Mouse (Mus musculus): Measurements from ENCODE around the gene Atp5g3. TPM values are rescaled to one million over a fixed set of nuclear protein-coding genes. Genes with fewer than 3 reads are reported as not detected.

Gene Atp5g3
- polyA plus RNA-seq (2015; fragmentation: Nextera tagmentation; extraction: Ambion mirVana) = 975 and 989 TPM in 2 replicates

GRCm38 (mm10) chr2:73911175-73911700, at the start of gene Atp5g3:
Gene Atp5g3, minus strand, starts transcription at chr2:73911326.
- peak; percentile 97 for ATAC-seq
- Histone ChIP-seq H3K36me3 (ENCODE audit: poor library complexity, severe bottlenecking) (peaks cover 30% of the 10 kb centered on the region), H3K4me2 (peak within 1 kb of the TSS; percentile 91), H3K4me3 (peak within 1 kb of the TSS; percentile 94), H3K27ac (peak within 1 kb of the TSS; percentile 83), H3K9me3 (replicated peaks) (no peaks in the 10 kb centered on the region), H3K27me3 (no peaks in the 10 kb centered on the region), H3K4me1 (peaks cover 18% of the 10 kb centered on the region), H3K9ac (peak within 1 kb of the TSS; percentile 99)
- WGBS = under 1% methylated on average over 38 of the region's 38 CpGs

- Histone ChIP-seq H3K4me1 (peaks cover 5% of the 10 kb centered on the region), H3K27me3 (no peaks in the 10 kb centered on the region), H3K27ac (no peak overlapping the region), H3K4me2 (no peak overlapping the region), H3K4me3 (no peak overlapping the region), H3K9ac (no peak overlapping the region), H3K36me3 (ENCODE audit: poor library complexity, severe bottlenecking) (no peaks in the 10 kb centered on the region), H3K9me3 (replicated peaks) (no peaks in the 10 kb centered on the region)
- no peak for ATAC-seq
- WGBS = 49% methylated on average over 6 of the region's 6 CpGs
Observed at GRCm38 (mm10) chr2:73958342-73958741, 47.2 kb upstream of the Atp5g3 start.

DNA sequence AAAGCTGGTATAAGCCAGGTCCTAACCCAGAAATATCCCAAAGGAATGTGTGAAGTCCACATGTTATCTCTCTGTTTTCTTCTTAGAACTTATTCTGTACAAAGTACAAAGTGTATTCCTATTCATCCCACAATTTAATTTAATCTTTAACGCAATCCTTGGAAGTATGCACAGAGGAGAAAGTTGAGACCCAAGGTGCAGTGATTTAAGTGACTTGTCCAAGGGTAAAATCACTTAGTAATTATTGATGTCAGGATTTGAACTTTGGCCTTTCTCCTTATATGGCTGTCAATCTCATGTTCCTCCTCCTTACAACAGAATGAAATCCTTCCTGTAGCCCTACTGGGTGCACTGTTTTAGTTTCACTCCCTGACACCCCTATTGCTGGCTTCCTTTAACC, 42.5 kb upstream of the Atp5g3 start:
- Histone ChIP-seq H3K27me3 (no peaks in the 10 kb centered on the region), H3K4me2 (no peak overlapping the region), H3K4me1 (peaks cover 18% of the 10 kb centered on the region), H3K4me3 (no peak overlapping the region), H3K9ac (no peak overlapping the region), H3K9me3 (replicated peaks) (no peaks in the 10 kb centered on the region), H3K36me3 (ENCODE audit: poor library complexity, severe bottlenecking) (no peaks in the 10 kb centered on the region), H3K27ac (no peak overlapping the region)
- WGBS = 89% methylated on average over 1 of the region's 1 CpGs
- ATAC-seq = no peak

DNA sequence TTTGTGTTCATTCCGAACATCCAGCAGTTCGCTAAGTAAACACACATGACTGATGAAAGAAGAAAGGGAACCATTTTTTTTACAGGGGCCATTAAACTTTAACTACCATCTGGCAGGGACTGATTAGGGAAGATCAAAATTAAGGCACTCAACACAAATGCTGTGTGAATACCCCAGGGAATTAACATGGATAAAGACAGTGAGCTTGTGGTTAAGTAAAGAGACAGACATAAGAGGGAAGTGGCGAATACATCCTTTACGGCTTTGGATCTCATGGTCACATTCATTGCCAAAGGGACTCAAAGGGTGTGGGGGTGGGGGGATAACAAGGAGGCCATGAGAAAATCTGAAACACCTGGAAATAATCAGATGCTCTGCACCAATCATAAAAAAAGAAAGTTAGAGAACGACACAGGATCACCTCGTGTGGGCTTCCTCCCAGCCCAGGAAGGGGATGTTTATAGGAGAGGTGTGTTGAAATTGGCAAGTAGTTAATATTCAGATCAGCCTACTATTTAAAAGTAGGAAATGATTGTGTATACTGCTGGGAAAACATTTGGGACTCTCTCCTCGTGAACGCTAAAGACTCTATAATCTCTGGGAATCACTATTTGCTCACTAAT, 41.6 kb upstream of the Atp5g3 start:
- no peaks in the 10 kb centered on the region for H3K9me3 ChIP-seq (replicated peaks)
- no peaks in the 10 kb centered on the region for H3K27me3 ChIP-seq
- no peak overlapping the region for H3K27ac ChIP-seq
- H3K9ac ChIP-seq = no peak overlapping the region
- H3K36me3 ChIP-seq (ENCODE audit: poor library complexity, severe bottlenecking) = no peaks in the 10 kb centered on the region
- no peak overlapping the region for H3K4me2 ChIP-seq
- no peak for ATAC-seq
- WGBS = 48% methylated on average over 8 of the region's 8 CpGs
- H3K4me1 ChIP-seq = peaks cover 13% of the 10 kb centered on the region; the same call in 1 of the 2 replicates
- no peak overlapping the region for H3K4me3 ChIP-seq

DNA sequence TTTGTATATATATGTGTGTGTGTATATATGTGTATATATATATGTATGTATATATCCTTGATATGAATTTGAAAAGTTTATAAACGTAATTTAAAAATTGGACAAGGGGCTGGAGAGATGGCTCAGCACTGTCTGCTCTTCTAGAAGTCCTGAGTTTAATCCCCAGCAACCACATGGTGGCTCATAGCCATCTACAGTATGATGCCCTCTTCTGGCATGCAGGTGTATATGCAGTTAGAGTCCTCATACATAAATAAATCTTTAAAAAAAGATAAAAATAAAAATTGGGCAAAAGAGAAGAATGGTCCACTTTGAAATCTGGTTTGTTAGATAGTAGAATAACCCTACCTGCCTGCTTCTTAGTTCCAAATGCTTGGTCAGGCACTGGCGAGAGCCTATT, 36.2 kb upstream of the Atp5g3 start:
- no peak overlapping the region for H3K27ac ChIP-seq
- 91% methylated on average over 2 of the region's 2 CpGs for WGBS

GRCm38 (mm10) chr2:73943735-73944134, 32.6 kb upstream of the Atp5g3 start:
- H3K27me3 ChIP-seq = no peaks in the 10 kb centered on the region
- H3K4me3 ChIP-seq = no peak overlapping the region
- no peak overlapping the region for H3K4me2 ChIP-seq
- WGBS = 89% methylated on average over 8 of the region's 8 CpGs
- no peak overlapping the region for H3K9ac ChIP-seq
- H3K36me3 ChIP-seq (ENCODE audit: poor library complexity, severe bottlenecking) = no peaks in the 10 kb centered on the region
- H3K4me1 ChIP-seq = peaks cover 5% of the 10 kb centered on the region; the same call in 1 of the 2 replicates
- ATAC-seq = no peak
- no peak overlapping the region for H3K27ac ChIP-seq
- no peaks in the 10 kb centered on the region for H3K9me3 ChIP-seq (replicated peaks)

More for the DNA sequence above, 36.2 kb upstream of the Atp5g3 start:
- no peak overlapping the region for H3K9ac ChIP-seq
- H3K4me3 ChIP-seq = no peak overlapping the region
- H3K9me3 ChIP-seq (replicated peaks) = no peaks in the 10 kb centered on the region
- no peaks in the 10 kb centered on the region for H3K27me3 ChIP-seq
- peaks cover 5% of the 10 kb centered on the region; the same call in 1 of the 2 replicates for H3K4me1 ChIP-seq
- ATAC-seq = no peak
- H3K4me2 ChIP-seq = no peak overlapping the region
- no peaks in the 10 kb centered on the region for H3K36me3 ChIP-seq (ENCODE audit: poor library complexity, severe bottlenecking)

GRCm38 (mm10) chr2:73942844-73943243, 31.7 kb upstream of the Atp5g3 start:
- WGBS = 85% methylated on average over 3 of the region's 3 CpGs
- Histone ChIP-seq H3K4me2 (no peak overlapping the region), H3K4me3 (no peak overlapping the region), H3K27ac (no peak overlapping the region), H3K36me3 (ENCODE audit: poor library complexity, severe bottlenecking) (no peaks in the 10 kb centered on the region), H3K27me3 (no peaks in the 10 kb centered on the region), H3K4me1 (peaks cover 5% of the 10 kb centered on the region; the same call in 1 of the 2 replicates), H3K9ac (no peak overlapping the region), H3K9me3 (replicated peaks) (no peaks in the 10 kb centered on the region)
- no peak for ATAC-seq

DNA sequence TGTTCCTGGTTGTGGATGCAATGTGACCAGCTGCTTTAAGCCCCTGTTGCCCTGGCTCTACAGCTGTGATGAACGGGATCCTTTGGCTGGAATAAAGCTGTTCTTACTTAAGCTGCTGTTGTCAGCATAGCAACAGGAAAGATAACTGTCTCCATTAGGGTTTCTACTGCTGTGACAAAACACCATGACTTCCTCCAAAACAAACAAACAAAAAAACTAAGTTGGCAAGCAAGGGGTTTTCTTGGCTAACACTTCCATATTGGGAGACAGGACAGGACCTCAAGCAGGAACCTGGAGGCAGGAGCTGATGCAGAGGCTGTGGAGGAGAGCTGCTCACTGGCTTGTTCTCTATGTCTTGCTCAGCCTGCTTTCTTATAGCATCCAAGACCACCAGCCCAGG, 30.2 kb upstream of the Atp5g3 start:
- Histone ChIP-seq H3K4me1 (peaks cover 5% of the 10 kb centered on the region; the same call in 1 of the 2 replicates), H3K9me3 (replicated peaks) (no peaks in the 10 kb centered on the region), H3K36me3 (ENCODE audit: poor library complexity, severe bottlenecking) (no peaks in the 10 kb centered on the region), H3K4me2 (no peak overlapping the region), H3K4me3 (no peak overlapping the region), H3K27ac (no peak overlapping the region), H3K9ac (no peak overlapping the region), H3K27me3 (no peaks in the 10 kb centered on the region)
- WGBS = 23% methylated on average over 1 of the region's 1 CpGs
- no peak for ATAC-seq

GRCm38 (mm10) chr2:73940471-73940870, 29.3 kb upstream of the Atp5g3 start:
- Histone ChIP-seq H3K4me2 (no peak overlapping the region), H3K36me3 (ENCODE audit: poor library complexity, severe bottlenecking) (no peaks in the 10 kb centered on the region), H3K4me3 (no peak overlapping the region), H3K27ac (no peak overlapping the region), H3K27me3 (no peaks in the 10 kb centered on the region), H3K9me3 (replicated peaks) (no peaks in the 10 kb centered on the region; the same call in 1 of the 2 replicates), H3K4me1 (peaks cover 5% of the 10 kb centered on the region; the same call in 1 of the 2 replicates), H3K9ac (no peak overlapping the region)
- WGBS = 76% methylated on average over 7 of the region's 7 CpGs
- ATAC-seq = no peak

DNA sequence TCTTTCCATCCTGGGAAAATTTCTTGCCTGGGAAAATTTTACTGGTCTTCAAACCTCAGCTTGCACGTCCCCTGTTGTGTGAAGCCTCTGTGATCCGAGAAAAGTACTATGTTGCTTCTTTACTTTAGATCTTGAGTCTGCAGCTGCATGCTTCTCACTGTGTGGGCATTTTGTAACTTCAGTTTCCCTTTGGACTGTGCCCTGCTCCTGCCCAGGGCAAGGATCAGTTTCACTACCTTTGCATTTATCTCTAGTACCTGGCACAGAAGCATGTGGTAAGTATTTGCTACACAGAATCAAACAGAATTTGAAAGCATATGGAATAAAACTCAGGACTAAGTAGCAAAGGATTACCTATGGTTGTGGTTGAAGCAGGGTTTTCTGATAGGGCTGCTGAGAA, 27.8 kb upstream of the Atp5g3 start:
- no peaks in the 10 kb centered on the region for H3K27me3 ChIP-seq
- H3K4me1 ChIP-seq = peaks cover 5% of the 10 kb centered on the region; the same call in 1 of the 2 replicates
- 82% methylated on average over 2 of the region's 2 CpGs for WGBS
- no peaks in the 10 kb centered on the region for H3K36me3 ChIP-seq (ENCODE audit: poor library complexity, severe bottlenecking)
- ATAC-seq = no peak
- H3K9ac ChIP-seq = no peak overlapping the region
- no peak overlapping the region for H3K4me2 ChIP-seq
- H3K27ac ChIP-seq = no peak overlapping the region
- no peaks in the 10 kb centered on the region; the same call in 1 of the 2 replicates for H3K9me3 ChIP-seq (replicated peaks)
- no peak overlapping the region for H3K4me3 ChIP-seq

DNA sequence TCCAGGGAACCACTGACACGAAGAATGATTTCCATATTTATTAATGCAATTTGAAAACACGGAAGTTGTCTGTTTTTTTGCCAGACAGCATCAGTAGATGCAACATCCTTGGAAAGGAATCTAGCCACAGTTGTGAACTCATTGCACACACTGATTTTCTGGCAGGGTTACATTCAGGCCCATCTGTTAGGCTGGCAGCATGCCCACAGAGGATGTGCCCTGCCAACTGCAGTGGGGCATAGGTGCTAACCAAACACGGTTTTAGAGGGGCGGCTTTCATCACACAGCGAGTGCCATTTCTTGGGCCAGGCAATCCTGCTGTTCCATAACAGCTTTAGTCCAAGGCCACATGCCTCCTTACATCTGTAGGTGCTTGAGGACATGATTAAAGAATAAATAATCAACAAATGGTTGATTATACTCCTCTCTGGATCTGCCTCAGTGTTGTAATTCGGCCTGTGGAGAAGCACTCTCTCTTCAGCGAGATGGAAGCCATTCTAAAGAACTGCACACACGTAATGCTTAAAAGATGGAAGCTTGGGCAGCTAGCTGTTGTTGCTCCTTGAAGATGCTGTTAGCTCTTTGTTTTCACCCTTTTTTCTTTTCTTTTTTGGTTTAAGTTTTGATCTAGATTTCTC, 21.7 kb upstream of the Atp5g3 start:
- Histone ChIP-seq H3K27ac (peak overlapping the region; percentile 8; the same call in 1 of the 2 replicates), H3K4me2 (no peak overlapping the region), H3K4me3 (no peak overlapping the region), H3K27me3 (0 out of 2 replicates have a peak, but pooled peaks cover 3% of the 10 kb centered on the region), H3K9ac (no peak overlapping the region), H3K4me1 (peaks cover 14% of the 10 kb centered on the region), H3K36me3 (ENCODE audit: poor library complexity, severe bottlenecking) (no peaks in the 10 kb centered on the region), H3K9me3 (replicated peaks) (peaks cover 6% of the 10 kb centered on the region; the same call in 1 of the 2 replicates)
- 55% methylated on average over 8 of the region's 8 CpGs for WGBS
- ATAC-seq = peak; percentile 80

DNA sequence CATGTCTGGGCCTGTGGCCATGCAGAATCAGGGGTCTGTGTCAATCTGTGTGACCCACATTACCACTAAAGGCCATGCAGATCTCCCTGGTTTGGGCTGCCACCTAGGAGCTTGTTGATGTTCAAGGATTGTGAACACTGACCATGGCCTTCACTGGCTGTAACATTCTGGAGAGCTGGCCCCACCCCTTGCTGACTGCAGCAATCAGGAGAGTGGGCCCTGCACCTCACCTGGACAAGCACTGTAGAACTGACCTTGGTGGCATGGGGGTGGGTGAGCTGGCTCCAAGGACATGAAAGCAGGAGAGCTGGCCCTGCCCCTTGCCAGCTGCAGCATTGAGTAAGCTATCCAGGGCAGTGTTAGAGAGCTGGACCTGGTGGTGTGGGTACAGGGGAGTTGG, 16.6 kb upstream of the Atp5g3 start:
- Histone ChIP-seq H3K27me3 (0 out of 2 replicates have a peak, but pooled peaks cover 4% of the 10 kb centered on the region), H3K36me3 (ENCODE audit: poor library complexity, severe bottlenecking) (no peaks in the 10 kb centered on the region), H3K4me2 (no peak overlapping the region), H3K9me3 (replicated peaks) (0 out of 2 replicates have a peak, but pooled peaks cover 6% of the 10 kb centered on the region), H3K4me3 (no peak overlapping the region), H3K4me1 (peaks cover 12% of the 10 kb centered on the region), H3K27ac (no peak overlapping the region), H3K9ac (no peak overlapping the region)
- no peak for ATAC-seq

All from forebrain, embryonic 13.5 days (tissue).